Mouse (Mus musculus): ENCODE measurements around the gene Vmn1r76.

The Vmn1r76 gene

DNA sequence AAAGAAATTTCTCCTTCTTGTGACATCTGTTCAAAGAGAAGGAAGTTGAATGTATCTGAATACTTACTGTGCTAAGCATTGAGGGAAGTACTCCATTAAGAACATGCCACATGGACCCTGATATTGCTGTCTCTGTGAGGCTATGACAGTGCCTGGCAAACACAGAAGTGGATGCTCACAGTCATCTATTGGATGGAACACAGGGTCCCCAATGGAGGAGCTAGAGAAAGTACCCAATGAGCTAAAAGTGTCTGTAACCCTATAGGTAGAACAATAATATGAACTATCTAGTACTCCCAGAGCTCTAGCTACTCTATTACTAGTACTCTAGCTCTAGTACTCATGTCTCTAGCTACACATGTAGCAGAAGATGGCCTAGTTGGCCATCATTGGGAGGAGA is at the start of gene Vmn1r76:
Gene Vmn1r76, minus strand, starts transcription at position 101 of the 400 bp plus-strand sequence.
- no peak for DNase-seq (ENCODE audit: low spot score in 2 of 2)

DNA sequence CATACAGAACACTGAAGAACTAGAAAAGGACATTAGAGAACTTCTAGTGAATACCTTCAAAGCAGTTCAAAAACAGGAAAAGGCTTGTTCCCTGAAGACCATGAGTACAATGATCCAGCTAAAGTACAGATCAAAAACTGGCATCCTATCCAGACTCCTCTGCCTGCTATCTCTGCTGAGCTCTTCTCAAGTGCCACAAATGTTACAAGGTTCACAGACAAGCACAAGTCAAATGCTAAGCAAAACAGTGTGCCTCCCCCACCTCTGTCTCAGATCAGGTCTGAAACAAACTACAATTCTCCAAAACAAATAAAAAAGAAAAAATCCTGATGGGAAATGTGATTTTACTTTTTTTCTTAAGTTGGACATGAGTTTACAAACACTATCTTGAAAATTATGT is 34.6 kb upstream of the Vmn1r76 start:
- no peak for DNase-seq (ENCODE audit: low spot score in 2 of 2)

DNA sequence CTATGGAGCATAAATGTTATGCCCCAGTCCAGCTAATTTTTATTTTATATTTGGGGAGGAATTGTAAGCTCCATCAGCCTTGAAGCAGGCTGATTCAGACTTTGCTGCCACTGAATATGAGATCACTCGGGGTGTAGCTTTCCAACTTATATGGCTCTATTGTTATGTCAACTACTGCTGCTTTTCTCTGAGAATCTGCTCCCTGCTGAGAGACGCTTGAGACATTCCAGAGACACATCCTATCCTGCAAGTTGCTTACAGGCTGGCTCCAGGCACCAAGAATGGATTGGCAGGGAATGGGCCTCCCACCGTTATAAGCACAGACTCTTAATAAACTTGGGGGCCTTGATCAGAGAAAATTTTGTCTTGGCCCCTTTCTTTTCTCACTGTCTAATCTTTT is 10.0 kb upstream of the Vmn1r76 start:
- DNase-seq (ENCODE audit: low spot score in 2 of 2), result no peak

DNA sequence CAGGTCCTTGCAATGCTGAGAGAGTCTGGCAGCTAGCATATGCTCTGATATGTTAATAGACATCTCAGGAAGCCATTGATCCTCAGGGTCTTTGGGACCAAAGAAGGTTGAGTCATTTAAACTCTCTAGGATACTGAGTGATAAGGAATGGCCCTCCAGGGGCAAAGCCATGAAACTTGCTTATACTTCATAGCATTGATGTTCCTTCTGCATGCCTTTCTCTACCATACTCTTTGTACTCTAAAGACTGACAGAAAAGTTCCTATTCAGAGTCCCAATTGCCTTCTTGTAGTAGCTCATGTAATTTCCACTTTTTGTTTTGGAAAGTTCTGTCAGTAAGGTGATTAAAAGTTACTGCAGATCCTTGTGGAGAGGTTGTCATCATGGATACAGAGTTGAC is 63.7 kb downstream of the Vmn1r76 start, which contains the start of gene Vmn1r75:
Gene Vmn1r75, plus strand, starts transcription at position 301 of the 400 bp plus-strand sequence.
- DNase-seq (ENCODE audit: low spot score in 2 of 2), result no peak

Data from spleen, postnatal 4 days (tissue).